Mouse (Mus musculus): ENCODE measurements around the gene Myo1d.

Gene Myo1d

GRCm38 (mm10) chr11:80452242-80452641 lies 327.6 kb downstream of the Myo1d start:
- in situ Hi-C loops (cut with MboI; ENCODE audit: low sequenced_read_pairs): loop anchor here (25.0 kb wide), 1 partner anchor 210 kb away; no protein-coding TSS in a partner anchor

- in situ Hi-C loops (cut with MboI; ENCODE audit: low sequenced_read_pairs): loop anchor here (25.0 kb wide), 1 partner anchor 212 kb away; no protein-coding TSS in a partner anchor
These were observed 330.0 kb downstream of the Myo1d start for GRCm38 (mm10) chr11:80449859-80450258.

GRCm38 (mm10) chr11:80446916-80447315 lies 332.9 kb downstream of the Myo1d start:
- in situ Hi-C loops (cut with MboI; ENCODE audit: low sequenced_read_pairs): no loop called here
